Mouse (Mus musculus) embryonic facial prominence, embryonic 14.5 days (tissue): Measurements from ENCODE around the gene Rnf10. TPM values are rescaled to one million over a fixed set of nuclear protein-coding genes. Genes with fewer than 3 reads are reported as not detected.

Source experiments
- ATAC-seq: fragments of 200-750 bp; cut with Nextera tagmentation; 2 replicates; pipeline ENCODE4 v1.8.0; 2017; ENCODE audit warnings: low read depth, moderate number of reproducible peaks, moderate TSS enrichment
- DNase-seq: peaks from one replicate; pipeline ENCODE4 v3.0.0-alpha.2; 2015; ENCODE audit warnings: low spot score
- H3K27ac ChIP-seq: fragments of 300-500 bp; sonication (generic); replicated peaks from 2 replicates; pipeline ENCODE4 v1.5.1; 2014; ENCODE audit warnings: low read depth, mild to moderate bottlenecking, low read length, moderate library complexity
- H3K27me3 ChIP-seq: fragments of 300-500 bp; sonication (generic); replicated peaks from 2 replicates; pipeline ENCODE4 v1.6.1; 2014; ENCODE audit warnings: low read length; ENCODE audit not compliant: control insufficient read depth, insufficient read depth
- H3K36me3 ChIP-seq: fragments of 300-500 bp; sonication (generic); 2 replicates; pipeline ENCODE4 v1.6.1; 2014; ENCODE audit warnings: low read length, mixed read lengths; ENCODE audit not compliant: control insufficient read depth, insufficient read depth
- H3K4me1 ChIP-seq: fragments of 300-500 bp; sonication (generic); 2 replicates; pipeline ENCODE4 v1.6.1; 2014; ENCODE audit warnings: antibody characterized with exemption, low read length; ENCODE audit not compliant: control insufficient read depth, insufficient read depth
- H3K4me2 ChIP-seq: fragments of 300-500 bp; sonication (generic); 2 replicates; pipeline ENCODE4 v1.6.1; 2014; ENCODE audit warnings: low read depth, mild to moderate bottlenecking, low read length, moderate library complexity, mixed read lengths
- H3K4me3 ChIP-seq: fragments of 300-500 bp; sonication (generic); 2 replicates; pipeline ENCODE4 v1.5.1; 2014; ENCODE audit warnings: low read depth, mild to moderate bottlenecking, low read length
- H3K9ac ChIP-seq: fragments of 300-500 bp; sonication (generic); 2 replicates; pipeline ENCODE4 v1.6.1; 2014; ENCODE audit warnings: low read depth, mild to moderate bottlenecking, low read length, moderate library complexity, mixed read lengths
- H3K9me3 ChIP-seq: fragments of 300-500 bp; sonication (generic); 2 replicates; pipeline ENCODE4 v1.6.1; 2016; ENCODE audit warnings: low read length; ENCODE audit not compliant: control insufficient read depth
- WGBS: fragments of 180-500 bp; shearing (Covaris S2); extraction: QIAGEN DNeasy Blood & Tissue Kit; methylation state at CpG from one replicate; pipeline ENCODE4 v1.1.7; 2014; 5-methylcytosine and 5-hydroxymethylcytosine counted together
- polyA plus RNA-seq: library from polyadenylated mRNA; unstranded; fragments of >200 nt; fragmentation: Nextera tagmentation; extraction: Ambion mirVana; gene quantifications from 2 replicates; pipeline ENCODE4 v1.2.1, GENCODE M21; 2014

Gene Rnf10
- polyA plus RNA-seq, 1 experiment from 2014 or later: 77.2 TPM

DNA sequence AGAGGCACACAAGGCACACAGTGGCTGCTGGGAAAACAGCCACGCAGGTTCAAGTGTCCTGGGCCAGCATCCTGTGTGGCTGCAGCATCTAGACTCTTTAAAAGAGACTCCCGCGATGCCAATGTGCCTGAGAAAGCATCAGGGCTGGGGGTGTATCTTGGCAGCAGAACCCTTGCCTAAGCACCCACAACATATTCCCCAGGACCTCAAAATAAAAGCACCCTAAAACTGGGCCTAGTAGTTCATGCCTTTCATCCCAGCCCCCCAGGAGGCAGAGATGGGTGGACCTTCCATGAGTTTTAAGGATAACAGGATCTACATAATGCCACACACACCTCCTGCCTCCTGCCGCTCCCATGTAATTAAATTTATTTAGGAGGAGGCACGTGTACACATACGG lies 38.2 kb downstream of the Rnf10 start:
- Histone ChIP-seq H3K36me3 (0 out of 2 replicates have a peak, but pooled peaks cover under 1% of the 10 kb centered on the region), H3K9me3 (no peaks in the 10 kb centered on the region), H3K27ac (no peak overlapping the region), H3K9ac (no peak overlapping the region), H3K4me1 (peaks cover 10% of the 10 kb centered on the region), H3K27me3 (peaks cover 5% of the 10 kb centered on the region; the same call in 1 of the 2 replicates), H3K4me3 (no peak overlapping the region), H3K4me2 (no peak overlapping the region)
- 62% methylated on average over 6 of the region's 6 CpGs for WGBS
- ATAC-seq (no peak), DNase-seq (no peak)

DNA sequence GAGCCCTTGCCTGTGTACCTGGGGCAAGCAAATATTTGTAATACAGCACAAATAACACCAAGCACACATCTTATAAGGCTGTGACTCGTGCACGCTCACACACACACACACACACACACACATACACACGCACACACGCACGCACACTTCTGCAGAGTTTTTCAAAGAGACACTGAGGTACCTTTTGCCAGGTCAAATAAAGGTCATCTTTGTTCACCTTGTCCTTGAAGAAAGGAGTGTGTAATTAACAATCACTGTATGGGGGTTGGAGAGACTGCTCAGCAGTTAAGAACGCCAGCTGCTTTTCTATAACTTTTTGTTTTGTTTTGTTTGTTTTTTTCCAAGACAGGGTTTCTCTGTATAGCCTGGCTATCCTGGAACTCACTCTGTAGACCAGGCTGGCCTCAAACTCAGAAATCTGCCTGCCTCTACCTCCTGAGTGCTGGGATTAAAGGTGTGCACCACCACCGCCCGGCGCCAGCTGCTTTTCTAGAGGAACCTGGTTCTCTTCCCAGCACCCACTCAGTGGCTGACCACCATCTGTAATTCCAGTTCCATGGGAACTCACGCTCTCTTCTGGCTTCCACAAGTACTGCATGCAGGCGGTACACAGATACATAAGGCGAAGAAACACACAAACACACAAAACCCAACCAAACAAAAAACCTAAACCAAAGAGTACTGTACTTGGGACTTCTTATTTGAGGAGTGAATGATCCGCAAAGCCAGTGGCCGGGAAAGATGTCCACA lies 39.5 kb downstream of the Rnf10 start:
- H3K9ac ChIP-seq: no peak overlapping the region
- no peak overlapping the region for H3K4me3 ChIP-seq
- H3K36me3 ChIP-seq: no peaks in the 10 kb centered on the region
- ATAC-seq: no peak
- DNase-seq: no peak
- H3K9me3 ChIP-seq: no peaks in the 10 kb centered on the region
- peaks cover 5% of the 10 kb centered on the region; the same call in 1 of the 2 replicates for H3K27me3 ChIP-seq
- whole genome bisulfite sequencing: 90% methylated on average over 14 of the region's 14 CpGs
- H3K27ac ChIP-seq: no peak overlapping the region
- H3K4me1 ChIP-seq: peaks cover 10% of the 10 kb centered on the region
- no peak overlapping the region for H3K4me2 ChIP-seq

DNA sequence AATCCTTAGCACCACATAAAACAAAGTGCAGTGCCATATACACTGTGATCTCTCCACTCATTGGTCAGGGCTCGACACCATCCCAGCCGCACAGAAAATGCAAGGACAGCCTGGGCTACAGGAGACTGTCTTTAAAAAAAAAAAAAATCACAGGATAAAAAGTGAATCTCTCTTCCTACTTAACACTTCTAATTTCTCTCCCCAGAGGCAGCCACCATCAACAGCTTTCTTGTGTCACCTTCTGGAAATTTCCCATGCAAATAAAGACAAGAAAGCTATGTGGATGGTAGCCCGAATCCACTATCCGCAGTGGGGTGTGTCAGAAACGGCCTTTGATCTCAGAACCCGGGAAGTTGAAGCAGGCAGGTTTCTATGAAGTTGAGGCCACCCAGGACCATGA lies 40.2 kb downstream of the Rnf10 start:
- WGBS: 74% methylated on average over 6 of the region's 6 CpGs
- no peak for DNase-seq
- H3K27me3 ChIP-seq: peaks cover 5% of the 10 kb centered on the region; the same call in 1 of the 2 replicates

DNA sequence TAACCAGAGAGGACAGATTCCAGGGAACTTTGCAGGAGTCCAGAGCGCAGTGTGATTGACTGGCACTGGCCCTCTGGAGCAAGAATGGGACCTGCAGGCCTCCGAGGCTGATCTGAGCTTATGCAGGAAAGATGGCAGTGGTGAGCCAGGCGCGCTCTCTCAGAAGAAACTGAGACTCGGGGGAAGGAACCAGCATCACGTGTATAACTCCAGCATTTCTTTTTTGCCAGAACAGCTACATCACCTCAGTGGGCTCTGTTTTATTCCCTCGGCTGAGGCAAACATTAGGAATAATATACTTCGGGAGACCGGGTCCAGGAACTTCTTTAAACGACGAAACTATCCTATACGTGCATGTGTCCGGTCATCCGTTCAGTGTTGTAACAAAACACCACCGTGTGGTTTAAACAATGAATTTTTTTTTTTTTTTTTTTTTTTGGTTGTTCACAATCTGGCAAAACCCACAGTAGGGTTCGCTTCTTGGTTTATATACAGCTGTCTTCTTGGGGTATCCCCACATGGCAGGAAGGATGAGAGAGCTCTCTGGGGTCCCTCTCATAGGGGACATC lies 41.1 kb downstream of the Rnf10 start:
- peaks cover 5% of the 10 kb centered on the region; the same call in 1 of the 2 replicates for H3K27me3 ChIP-seq
- H3K36me3 ChIP-seq: no peaks in the 10 kb centered on the region
- no peaks in the 10 kb centered on the region for H3K9me3 ChIP-seq
- 28% methylated on average over 16 of the region's 16 CpGs for WGBS
- ATAC-seq (no peak), DNase-seq (no peak)
- H3K4me1 ChIP-seq: peaks cover 7% of the 10 kb centered on the region; the same call in 1 of the 2 replicates
- H3K9ac ChIP-seq: no peak overlapping the region
- peak overlapping the region; percentile 13; the same call in 1 of the 2 replicates for H3K4me2 ChIP-seq
- no peak overlapping the region for H3K4me3 ChIP-seq
- H3K27ac ChIP-seq: no peak overlapping the region

More for the DNA sequence above, 40.2 kb downstream of the Rnf10 start:
- no peaks in the 10 kb centered on the region for H3K36me3 ChIP-seq
- no peaks in the 10 kb centered on the region for H3K9me3 ChIP-seq
- no peak for ATAC-seq
- peaks cover 10% of the 10 kb centered on the region for H3K4me1 ChIP-seq
- H3K9ac ChIP-seq: no peak overlapping the region
- no peak overlapping the region for H3K27ac ChIP-seq
- no peak overlapping the region for H3K4me3 ChIP-seq
- H3K4me2 ChIP-seq: no peak overlapping the region

DNA sequence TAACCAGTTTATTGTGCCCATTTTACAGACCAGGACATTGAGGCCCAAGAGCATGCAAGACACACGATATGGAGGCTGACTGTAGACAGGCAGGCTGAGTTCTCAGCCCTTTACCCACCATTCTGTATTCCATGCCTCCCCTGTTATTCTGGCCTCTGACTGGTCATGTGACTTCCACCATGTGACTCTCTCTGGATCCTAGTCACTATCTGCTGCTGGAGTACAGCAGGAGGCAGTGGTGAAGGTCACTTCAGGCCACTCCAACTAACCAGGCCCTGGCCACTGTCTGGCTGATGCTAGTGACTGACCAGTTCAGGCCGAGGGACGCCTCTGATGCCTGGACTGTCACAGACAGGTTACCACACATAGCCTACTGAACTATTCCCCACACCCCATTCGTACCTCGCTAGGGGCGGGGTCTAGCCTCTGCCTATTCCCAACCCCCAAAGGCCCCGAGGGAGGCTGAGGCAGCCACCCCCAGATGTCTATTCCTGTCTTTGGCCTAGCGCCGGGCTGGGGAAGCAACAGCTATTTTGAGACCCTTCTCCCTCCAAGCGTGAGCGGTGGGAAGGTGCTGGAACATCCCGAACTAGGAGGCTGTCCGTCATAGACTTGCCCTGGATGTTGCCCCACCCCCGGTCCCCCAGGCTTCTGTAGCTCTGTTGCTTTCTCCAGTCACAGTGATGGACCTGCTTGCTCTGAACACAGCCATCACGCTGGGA lies 41.7 kb downstream of the Rnf10 start:
- H3K4me2 ChIP-seq: peak overlapping the region; percentile 13; the same call in 1 of the 2 replicates
- H3K4me1 ChIP-seq: peaks cover 7% of the 10 kb centered on the region; the same call in 1 of the 2 replicates
- no peak overlapping the region for H3K27ac ChIP-seq
- peaks cover 5% of the 10 kb centered on the region; the same call in 1 of the 2 replicates for H3K27me3 ChIP-seq
- no peaks in the 10 kb centered on the region for H3K9me3 ChIP-seq
- no peak for DNase-seq
- no peaks in the 10 kb centered on the region for H3K36me3 ChIP-seq
- ATAC-seq: no peak
- no peak overlapping the region for H3K4me3 ChIP-seq
- 46% methylated on average over 15 of the region's 15 CpGs for WGBS
- H3K9ac ChIP-seq: no peak overlapping the region

DNA sequence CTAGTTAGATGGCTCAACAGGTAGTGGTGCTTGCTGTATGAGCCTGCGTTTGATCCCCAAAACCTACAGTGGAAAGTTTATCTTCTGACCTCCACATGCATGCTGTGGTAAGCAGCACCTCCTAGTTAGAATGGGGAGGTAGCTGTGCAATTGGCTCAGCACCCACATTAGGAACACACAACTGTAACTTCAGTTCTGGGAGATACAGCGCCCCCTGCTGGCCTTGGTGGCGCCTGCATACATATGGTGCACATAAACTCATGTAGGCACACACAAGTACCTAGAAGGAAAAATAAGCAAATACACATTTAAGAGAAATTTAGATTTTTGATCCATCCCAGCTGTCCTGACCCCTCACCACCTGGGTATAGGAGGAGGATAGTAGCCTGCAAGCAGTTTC lies 50.2 kb downstream of the Rnf10 start:
- ATAC-seq: no peak

DNA sequence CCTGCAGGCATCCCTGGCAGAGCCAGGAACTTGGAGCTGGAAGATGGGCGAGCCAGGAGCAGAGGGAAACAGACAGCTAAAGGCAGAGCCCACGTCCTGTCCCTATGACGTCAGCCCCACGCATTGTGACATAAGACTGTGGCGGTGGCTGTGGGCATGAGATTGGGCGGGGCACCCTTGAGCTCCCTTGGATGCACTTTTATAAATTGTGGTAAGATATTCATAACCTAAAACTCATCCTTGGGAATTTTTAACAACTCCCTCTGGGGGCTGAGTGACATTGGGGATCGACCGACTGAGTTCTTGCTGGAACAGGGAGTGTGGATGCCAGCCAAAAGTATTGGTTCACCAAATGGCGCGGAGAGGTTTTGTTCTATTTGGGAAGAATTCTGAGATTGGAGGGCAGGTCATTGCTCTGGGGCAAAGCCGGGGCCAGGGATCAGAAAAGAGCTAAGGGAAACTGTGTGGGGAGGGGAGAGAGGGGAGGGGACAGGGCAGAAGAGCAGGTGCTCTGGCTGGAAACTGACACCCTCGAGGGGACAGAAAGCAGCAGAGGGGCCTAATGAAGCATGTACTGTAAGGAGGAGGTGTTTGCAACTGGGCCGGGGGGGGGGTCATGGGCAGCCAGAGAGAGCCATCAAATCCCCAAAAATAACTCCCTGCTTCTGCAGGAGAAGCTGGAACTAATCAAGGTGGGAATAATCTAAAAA lies 51.6 kb downstream of the Rnf10 start:
- H3K4me3 ChIP-seq: no peak overlapping the region
- peaks cover 6% of the 10 kb centered on the region; the same call in 1 of the 2 replicates for H3K4me1 ChIP-seq
- no peaks in the 10 kb centered on the region for H3K9me3 ChIP-seq
- H3K27ac ChIP-seq: no peak overlapping the region
- DNase-seq: peak; percentile 39
- no peak overlapping the region for H3K9ac ChIP-seq
- WGBS: 23% methylated on average over 13 of the region's 13 CpGs
- H3K4me2 ChIP-seq: no peak overlapping the region
- ATAC-seq: peak; percentile 66
- no peaks in the 10 kb centered on the region for H3K27me3 ChIP-seq
- H3K36me3 ChIP-seq: no peaks in the 10 kb centered on the region

More for the DNA sequence above, 50.2 kb downstream of the Rnf10 start:
- no peaks in the 10 kb centered on the region for H3K36me3 ChIP-seq
- no peaks in the 10 kb centered on the region for H3K27me3 ChIP-seq
- no peak overlapping the region for H3K4me3 ChIP-seq
- no peak for DNase-seq
- H3K4me2 ChIP-seq: no peak overlapping the region
- H3K9me3 ChIP-seq: no peaks in the 10 kb centered on the region
- no peak overlapping the region for H3K27ac ChIP-seq
- H3K9ac ChIP-seq: no peak overlapping the region
- 77% methylated on average over 3 of the region's 3 CpGs for WGBS
- peaks cover 6% of the 10 kb centered on the region; the same call in 1 of the 2 replicates for H3K4me1 ChIP-seq

DNA sequence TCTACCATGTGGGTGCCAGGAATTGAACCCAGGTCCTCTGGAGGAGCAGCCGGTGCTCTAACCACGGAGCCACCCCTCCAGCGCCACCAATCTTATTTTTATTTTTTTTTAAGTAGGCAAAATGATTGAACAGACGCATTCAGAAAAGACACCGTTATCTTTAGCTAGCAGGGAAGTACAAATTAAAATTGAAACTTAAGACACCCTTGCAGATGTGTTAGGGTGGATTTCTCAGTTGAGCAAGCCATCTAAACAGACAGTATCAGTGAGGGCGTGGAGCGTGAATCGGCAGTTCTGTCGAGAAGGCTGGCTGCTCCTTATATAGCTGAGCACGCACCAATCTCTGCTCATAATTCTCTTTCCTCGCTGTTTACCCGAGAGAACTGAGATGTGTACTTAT lies 54.7 kb downstream of the Rnf10 start:
- H3K36me3 ChIP-seq: no peaks in the 10 kb centered on the region
- H3K4me3 ChIP-seq: no peak overlapping the region
- WGBS: 87% methylated on average over 12 of the region's 12 CpGs
- no peak overlapping the region for H3K9ac ChIP-seq
- no peak overlapping the region for H3K27ac ChIP-seq
- DNase-seq (no peak), ATAC-seq (no peak)
- peaks cover 12% of the 10 kb centered on the region; the same call in 1 of the 2 replicates for H3K4me1 ChIP-seq
- H3K9me3 ChIP-seq: no peaks in the 10 kb centered on the region
- H3K4me2 ChIP-seq: no peak overlapping the region
- peaks cover 7% of the 10 kb centered on the region; the same call in 1 of the 2 replicates for H3K27me3 ChIP-seq
